Mouse (Mus musculus) right cerebral cortex, adult 18-20 months (tissue): ENCODE data around the gene Bcl2.

Experiments
- DNase-seq: peaks from one replicate; pipeline ENCODE4 v3.0.0; 2022; ENCODE audit warnings: mixed read lengths

The Bcl2 gene

DNA sequence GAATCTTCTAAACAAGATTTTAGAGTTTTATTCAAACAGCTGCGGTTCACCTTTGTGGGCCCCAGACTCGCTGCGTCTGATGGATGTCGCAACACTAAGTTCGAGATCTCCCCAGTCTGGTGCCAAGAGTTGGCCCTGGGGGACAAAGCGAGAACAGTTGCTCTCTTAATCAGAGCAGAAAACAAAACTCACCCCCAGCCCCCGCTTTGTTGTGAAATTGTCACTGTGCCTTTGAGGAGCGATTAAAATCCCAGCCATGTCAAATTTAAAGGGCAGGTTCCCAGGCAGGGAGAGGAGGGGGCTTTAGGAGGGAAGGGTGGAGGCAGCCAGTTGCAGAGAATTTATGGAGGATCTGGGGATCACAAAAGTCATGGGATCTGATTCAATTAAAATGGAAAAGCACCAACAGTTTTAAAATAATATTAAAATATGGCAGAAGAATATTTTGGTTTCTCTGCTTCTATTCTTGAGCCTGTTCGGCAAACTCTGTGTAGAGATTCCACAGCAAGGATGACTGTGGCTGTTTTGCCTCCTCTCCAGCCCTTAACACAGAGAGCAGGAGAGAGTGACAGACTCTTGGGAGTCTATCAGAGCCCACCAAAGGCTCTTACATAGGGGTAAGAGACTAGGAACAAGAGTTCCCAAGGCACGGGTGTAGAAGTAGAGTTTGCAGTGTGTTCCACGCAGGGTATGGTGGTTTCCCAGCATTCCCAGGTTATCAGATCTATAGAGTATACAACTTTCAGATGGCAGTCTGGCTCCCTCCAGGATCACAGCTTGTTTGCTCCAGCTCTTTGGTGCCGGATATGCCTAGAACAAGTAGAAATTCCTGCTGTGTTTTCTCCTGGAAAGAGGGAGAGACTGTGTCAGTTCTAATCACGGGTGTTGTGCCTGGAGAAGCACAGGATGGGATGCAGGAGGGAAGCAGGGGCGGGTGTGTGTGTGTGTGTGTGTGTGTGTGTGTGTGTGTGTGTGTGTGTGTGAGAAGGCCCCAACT is 130.5 kb downstream of the Bcl2 start:
- no peak for DNase-seq

DNA sequence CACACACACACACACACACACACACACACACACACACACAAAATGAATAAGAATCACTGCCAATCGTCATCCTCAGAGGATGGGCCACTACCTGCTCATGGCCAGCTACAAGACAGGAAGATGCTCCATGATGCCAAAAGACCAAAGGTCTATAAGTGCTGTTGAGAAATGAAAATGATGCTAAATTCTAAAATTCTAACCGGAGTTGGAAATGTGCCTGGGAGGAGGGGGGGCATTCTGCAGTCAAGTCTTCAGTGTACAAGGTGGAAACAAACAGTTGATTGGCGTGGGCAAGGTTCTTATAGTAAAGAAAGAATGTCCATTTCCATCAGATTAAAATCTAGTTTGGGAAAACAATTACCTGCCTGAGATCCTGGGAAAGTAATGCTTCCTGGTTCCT is 131.3 kb downstream of the Bcl2 start:
- DNase-seq: no peak

DNA sequence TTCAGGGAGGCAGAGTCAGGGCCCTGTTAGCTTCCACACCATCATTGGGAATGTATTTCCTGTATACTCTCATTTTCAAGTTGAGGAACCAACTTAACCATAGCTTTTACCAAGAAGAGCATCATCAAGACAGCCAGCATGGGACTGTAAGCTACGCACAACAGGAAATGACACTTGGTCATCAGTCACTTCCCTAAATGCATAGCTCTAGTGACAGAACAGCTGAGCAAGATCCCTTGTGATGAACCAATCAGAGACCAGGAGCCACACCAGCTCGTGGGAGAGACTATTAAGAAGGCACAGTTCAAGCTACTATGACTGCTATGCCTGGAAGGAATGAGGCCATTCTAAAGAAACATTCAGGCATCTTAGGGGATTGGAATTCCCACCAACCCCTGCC is 132.3 kb downstream of the Bcl2 start:
- no peak for DNase-seq

DNA sequence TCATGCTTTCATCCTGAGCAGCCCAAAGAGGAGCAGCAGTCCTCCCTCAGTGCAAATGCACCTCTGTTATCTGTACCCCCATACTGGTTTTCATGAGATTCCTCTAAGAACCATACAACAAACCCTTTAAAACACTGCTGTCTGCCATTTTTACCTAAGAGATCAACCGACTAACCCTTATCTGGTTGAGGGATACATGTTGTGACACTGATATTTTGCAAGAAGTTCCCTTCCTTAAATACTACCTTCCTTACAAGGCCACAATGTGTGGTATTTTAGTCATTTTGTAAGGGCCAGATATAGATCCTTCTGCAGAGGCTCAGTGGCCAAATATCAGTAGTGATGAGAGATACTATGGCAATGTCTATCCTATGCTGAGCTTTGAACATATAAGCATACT is 134.3 kb downstream of the Bcl2 start:
- no peak for DNase-seq

DNA sequence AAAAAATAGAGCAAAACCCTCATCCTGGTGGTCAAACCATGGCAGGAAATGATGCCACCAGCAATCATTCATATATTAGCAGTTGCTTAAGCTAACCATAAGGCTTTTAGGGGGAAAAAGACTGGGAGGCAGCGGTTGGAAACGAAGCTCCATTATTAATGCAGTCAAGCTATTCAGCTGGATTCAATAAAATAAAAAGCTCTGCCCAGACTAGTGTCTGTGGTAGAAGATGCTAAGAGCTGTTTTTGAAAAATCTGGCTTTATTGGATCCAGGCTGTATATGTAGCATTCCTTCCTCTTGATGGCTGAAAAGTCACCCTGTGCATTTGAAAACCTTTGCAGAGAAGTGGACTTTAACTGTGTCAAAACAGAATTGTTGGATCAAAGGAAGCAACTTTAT is 141.6 kb downstream of the Bcl2 start:
- DNase-seq: no peak

DNA sequence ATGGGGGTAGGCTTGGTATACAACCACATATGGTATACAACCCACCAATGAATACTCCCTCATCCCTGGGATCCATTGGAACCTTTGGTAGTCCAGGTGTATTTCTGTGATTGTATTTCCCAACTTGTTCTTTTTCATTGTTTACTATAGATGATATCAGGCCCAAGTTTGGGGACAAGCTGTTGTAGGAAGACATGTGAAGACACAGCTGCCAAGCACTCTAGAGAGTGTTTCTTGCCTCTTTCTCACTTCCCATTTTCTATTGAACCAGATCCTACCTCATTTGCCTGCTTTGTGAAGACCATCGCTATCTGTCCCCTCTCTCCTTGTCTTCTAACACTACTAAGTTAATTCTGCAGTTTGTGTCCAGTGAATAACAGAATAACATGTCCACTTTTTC is 143.2 kb downstream of the Bcl2 start:
- no peak for DNase-seq

DNA sequence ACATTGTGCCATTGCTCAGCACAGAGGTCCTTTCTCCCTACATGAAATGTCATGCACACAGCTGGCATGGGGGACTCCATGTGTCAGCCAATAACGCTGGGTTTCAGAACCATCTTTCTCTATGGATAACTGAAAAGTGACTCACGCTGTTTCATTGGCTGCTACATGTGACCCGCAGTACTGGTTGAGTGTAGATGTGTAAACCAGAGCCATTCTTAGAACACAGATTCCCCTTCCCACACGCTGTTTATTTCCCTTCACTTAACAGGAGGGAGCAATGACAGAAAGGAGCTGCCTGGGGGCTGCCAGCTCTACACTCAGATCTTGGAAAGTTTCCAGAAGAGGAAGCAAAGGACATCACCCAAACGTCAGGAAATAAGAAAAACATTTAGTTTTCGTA is 143.7 kb downstream of the Bcl2 start:
- DNase-seq: peak; percentile 24

DNA sequence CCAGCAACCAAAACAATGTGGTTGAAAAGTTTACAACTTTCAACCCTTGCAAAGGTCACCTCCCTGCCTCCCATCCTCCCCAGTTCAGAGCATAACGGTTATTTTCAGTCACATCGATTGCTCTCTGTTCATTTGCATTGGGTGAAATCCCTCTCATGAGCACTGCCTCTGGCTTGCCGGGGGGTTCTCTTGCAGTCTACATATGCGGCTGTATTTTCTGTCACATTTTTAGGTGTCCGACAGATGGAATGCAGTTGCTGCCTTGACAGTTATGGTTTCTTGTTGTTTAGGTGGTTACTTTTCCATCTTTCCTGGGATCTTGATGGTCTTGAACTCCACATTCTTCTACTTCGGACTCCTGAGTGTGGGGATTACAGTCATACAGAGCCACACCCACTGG is 144.4 kb downstream of the Bcl2 start:
- no peak for DNase-seq

DNA sequence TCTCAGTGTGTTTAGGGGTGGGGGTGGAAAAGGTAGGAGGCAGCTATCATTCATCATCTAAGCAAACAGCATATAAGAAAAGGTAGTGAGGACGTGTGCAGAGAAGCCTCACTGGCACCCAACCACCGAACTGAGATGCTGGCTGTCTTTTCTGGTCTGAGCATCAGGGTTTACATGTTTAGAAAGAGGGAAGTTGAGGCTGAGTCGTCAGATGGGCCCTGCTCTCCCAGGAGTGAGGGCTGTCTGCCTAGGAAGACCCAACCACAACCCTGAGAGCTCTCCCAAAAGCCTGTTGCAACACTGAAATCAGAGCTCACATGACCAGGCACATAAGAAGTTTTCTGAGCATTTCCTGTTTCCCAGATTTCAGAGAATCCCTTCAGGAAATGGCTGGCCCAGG is 145.2 kb downstream of the Bcl2 start:
- DNase-seq: no peak

DNA sequence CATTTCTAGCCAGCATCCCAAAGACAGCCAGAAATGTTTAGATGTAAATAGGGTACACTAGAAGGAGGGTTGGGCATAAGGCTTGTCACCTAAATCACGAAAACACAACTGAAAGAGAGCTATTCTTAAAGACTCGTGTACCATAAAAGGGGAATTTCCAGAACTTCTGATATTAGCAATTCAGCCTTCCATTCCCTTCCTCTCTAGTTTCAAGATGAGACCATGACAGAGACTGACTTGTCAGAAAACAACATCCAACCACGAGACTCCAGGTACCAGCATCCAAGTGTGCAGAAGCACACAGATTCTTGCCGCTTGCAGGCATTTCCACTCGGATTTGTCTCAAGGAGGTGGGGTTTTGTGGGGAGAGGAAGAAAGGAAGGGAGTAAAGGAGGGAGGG is 146.6 kb downstream of the Bcl2 start:
- no peak for DNase-seq

DNA sequence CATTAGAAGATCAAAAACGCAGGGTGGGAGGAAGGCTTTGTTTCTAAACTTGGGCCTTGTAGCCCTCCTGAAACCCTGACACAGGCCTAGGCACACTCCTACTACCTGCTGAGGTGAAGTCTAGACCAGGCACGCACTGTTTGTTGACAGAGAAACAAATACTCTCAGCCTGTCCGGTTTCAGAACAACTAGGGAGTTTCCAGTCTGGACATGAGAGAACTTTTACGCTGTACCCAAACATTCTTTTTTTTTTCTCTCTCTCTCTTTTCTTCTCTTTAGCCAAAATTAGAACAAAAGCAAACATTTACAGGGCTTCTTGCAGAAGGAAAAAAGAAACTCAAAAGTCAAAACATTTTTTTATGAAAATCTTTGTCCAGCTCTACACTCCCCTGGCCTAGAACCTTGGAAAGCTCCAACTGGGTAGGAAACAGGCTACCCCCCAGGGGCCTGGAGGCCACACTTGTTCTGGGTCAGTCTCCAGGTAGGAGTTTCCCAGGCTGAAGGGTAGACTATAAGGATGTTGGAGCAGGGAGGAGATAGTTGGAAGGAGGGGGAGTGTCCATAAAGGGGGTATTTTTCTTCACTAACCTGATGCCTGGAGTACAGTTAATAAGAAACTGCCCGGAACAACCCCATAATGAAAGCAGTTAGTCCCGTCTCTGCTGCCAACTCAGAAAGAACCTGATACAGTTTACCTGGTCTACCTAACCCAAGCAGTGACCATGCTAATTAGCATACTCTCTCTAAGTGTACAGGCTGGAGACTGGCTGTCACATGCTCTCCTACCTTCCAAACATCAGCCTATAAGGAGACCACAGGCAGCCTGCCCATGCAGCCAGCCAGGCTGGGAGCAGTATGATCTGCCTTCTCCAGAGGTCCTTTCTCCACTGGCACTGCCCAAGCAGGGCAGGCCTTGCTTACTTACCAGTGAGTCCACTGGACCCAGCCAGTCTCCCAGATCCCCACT is 147.7 kb downstream of the Bcl2 start:
- DNase-seq: no peak

DNA sequence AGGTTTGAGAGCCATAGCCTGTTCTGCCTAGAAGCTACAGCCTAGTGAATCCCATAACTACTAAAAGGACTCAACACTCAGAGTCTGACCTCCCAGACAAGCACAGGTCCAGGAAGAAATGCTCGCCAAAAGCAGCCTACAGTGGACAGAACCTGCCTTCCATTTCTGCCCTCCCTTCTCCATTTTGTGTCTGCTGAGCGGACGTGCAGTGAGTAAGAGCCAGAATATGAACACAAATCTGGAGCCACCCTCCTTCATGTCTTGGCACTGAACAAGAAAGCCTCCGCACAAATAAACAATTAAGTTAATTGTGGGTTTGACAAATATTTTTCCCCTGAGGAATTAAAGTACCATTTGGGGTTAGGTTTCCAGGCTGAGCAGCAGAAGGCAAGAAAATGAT is 148.8 kb downstream of the Bcl2 start:
- no peak for DNase-seq

DNA sequence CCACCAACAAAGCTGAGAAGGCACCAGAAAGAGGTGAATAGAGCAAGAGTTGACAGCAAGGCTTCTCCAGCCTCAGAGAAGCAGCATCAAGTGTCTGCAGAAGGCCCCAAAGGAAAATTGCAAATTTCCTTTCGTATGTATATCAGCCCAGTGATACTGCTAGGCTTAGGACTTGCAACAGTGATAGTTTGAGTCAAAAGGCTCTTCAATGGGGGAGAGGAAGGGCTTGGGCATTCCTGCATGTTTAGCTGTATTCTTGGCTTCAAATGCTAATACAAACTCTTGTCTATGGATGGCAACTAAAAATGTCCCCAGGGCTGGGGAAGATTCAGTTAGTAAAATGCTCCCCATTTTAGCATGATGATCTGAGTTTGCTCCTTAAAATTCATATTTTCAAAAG is 149.6 kb downstream of the Bcl2 start:
- DNase-seq: no peak

DNA sequence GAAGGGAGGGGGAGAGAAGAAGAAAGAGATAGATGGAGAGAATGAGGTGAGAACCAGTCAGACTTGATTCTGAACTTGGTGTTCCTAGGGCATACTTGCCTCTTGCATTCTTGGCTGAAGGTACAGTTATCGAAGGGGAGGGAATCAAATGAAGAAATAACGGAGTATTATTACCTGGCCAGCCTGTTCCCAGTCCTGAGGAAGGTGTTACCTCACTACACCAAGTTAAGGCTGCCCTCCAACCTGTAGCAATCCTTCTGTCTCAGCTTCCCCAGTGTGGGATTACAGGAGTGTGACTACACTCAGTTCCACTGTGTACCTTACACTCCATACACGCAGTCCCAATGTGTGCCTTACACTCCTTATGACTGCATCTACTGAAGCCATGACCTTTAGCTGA is 151.3 kb downstream of the Bcl2 start:
- no peak for DNase-seq

DNA sequence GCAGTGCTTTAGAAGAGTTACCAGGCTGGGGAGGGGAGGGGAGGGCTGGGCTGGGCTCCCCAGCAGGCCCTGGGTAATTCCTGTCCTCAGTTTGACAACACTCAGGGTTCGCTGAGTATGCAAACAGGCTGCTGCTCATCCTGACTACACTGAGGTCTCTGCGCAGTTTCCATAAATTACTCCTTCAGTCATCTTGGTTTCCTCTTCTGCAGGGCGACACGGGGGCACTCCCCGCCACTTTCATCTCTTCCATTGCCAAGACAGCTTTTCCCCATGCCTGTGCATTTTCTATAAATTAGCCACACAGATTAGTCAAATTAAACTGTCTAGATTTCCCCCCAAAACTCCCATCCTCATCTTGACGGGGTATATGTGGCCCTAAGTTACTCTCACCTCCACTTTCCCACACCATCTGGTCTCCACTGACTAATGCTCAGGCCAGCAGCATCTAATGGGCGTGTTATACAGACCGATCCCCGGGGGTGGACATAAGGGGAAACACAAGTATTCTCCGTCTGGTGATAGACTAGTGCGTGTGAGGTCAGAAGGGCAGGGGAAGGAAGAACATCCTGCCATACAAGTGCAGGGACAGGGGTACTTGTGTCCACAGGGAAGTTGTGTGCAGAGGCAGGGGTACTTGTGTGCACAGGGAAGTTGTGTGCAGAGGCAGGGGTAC is 152.9 kb downstream of the Bcl2 start:
- DNase-seq: no peak

DNA sequence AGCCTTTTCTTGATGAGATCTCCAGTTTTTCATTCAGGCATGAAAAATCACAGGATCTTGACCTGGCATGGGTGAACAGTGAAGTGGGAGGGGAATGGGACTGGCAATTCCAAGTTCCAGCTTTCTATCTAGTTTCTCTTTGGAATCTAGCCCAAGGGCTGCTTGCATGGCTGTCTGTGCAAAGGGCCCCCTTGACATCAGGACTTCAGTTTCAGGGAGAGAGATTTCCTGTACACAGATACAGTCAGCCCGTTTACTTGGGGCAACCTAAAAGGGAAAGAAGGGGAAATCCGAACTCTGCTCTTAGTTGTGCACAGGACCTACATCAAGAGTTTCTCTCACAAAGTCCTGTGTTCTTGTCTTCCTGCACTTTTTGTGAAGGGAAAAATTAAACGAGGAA is 154.0 kb downstream of the Bcl2 start:
- no peak for DNase-seq

DNA sequence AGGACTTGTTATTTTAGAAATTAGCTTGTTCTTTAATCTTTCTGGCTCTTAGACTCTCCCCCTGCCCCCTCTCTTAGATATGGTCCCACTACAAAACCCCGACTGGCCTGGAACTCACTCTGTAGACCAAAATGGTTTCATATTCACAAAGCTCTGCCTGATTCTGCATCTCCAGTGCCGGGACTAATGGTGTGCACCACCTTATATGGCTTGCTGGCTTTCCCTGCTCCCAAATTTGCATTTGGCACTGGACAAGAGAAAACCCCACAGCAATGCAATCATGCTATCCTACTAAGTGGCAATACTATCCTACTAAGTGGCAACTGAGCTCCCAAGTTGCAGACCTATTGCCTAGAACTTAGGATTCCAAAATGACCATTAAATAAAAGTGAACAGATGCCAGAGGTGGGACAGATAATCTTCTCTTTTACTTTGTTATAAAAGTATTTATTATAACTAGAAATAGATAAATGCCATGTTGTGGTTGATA is 154.9 kb downstream of the Bcl2 start:
- no peak for DNase-seq

DNA sequence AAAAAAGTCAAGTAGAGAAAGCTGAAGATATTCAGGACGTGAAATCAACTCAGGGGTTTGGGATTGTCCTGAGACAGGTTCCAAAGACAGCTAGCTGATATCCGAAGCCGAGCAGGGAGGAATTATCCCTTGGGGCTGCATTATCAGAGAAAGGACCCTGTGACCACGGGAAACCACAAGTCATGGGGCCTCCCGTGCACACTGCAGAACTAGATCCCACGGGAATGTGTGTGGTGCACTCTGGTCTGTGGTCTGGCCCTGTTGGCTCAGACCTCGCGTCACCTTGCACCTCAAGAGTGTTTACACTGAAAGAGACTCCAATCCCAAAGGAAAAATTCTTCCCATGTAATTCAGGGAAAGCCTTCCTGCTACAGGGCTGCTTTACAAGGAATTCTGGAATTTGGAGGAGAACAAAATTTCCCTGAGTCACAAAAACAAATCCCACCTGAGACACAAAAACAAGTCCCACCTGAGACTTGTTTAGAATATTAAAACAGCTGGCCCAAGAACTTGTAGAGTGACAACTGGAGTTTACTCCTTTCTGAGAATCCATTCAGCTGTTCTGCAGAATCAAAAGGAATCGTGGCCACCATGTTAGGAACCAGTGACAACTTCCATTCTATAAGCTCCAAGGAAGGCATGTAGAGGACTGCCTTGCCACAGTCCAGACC is 158.4 kb downstream of the Bcl2 start:
- no peak for DNase-seq

DNA sequence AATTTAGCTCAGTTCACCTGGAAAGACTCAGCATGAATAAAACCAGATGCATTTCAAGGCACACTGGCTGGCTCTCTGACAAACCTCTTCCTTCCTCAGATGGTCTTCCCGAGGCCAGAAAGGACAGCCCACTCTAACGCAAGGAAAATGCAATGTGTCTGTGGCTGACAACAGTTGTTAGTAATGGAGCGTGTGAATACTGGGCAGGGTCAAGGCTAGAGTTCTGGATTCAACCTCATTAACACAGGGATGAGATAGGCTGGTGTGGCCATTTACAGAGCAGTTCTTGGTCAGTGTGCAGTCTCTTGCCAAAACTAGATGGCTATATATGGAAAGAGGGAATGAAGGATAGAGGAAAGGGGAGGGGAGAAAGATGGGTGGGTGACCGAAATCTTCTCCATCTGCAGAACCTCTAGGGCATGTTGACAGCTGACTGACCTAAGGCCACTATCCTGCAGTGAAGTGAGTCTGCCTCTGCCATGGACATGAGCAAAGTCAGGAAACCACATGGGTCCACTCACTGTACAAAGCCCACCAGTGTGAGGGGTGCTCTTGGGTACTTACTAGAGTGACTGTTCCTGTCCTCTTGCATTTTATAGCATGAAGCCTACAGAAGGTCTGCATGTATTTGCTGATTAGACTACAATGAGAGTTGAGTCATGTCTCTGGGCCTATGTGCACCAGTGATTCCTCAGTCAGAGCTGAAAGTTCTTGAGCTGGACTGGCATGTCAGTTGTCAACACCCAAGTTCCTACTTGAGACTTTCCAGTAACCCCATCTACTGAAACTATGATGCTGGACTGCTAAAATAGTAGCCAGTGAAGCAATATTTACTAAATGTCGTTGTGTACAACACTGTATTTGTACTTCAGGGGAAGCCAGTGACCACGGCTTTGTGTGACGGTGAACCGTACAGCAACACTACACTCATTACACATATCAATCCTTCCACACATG is 159.9 kb downstream of the Bcl2 start:
- DNase-seq: no peak

DNA sequence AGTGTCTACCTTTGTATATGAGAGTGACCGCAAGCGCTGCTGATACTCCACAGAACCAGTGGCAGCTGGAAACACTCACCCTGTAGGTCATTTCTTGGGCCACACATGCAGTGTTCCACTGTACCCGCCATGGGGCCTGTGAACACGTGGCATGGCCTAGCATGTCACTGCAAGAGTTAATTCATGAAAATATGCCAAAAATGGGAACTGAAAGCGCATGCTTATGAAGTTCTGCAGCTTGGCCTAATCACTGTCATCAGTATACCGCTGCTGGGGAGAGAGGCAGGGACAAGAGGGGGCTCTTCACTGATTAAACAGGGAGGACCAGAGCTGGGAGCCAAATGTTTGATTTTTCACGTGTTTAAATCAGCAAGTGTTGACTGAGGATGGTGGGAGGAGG is 161.2 kb downstream of the Bcl2 start:
- no peak for DNase-seq

DNA sequence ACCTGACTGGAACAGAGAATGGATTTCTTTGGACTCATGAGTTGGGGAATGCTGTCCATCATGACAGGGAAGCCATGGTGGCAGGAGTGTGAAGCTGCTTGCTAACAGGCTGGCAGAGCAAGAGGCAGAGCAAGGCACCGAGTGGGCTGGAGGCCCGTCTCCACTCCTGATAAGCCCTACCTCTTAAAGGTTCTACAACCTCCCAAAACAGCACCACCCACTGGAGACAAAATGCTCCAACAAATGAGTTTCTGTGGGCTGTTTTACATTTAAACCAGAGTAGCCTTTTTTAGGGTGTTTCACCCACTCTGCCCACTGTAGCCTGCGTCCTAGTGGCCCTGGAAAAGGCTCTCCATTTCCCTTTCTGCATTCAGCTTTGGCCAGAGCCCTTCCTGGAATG is 163.5 kb downstream of the Bcl2 start:
- DNase-seq: no peak
